Mouse (Mus musculus) urinary bladder, adult 18-20 months (tissue): Measurements from ENCODE around the gene Gbgt1.

Source experiments
- DNase-seq, 2 experiments: peaks; one replicate each; pipeline ENCODE4 v3.0.0; 2022; ENCODE audit warnings: low spot score in 2 of 2, mixed read lengths in 2 of 2

Gene Gbgt1

DNA sequence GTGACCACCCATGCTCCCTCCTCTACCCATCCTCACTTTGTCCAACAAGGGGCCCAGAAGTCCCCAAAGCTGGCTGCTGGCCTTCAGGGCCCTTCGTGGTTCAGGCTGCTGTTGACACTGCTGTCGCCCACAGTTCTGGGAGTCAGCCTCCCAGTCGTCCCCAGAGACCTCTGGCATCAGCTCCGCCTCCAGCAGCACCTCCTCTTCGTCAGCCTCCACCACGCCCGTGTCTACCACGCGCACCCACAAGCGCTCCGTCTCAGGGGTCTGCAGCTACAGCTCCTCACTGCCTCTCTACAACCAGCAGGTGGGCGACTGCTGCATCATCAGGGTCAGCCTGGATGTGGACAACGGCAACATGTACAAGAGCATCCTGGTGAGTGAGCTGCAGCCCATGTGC is 52.5 kb downstream of the Gbgt1 start:
- no peak for DNase-seq

- DNase-seq, result no peak
Observed at GRCm38 (mm10) chr2:28552301-28552700, 55.6 kb downstream of the Gbgt1 start.
